33 mouse cellular contexts compared by ENCODE assay signal in the genomic region with DNA sequence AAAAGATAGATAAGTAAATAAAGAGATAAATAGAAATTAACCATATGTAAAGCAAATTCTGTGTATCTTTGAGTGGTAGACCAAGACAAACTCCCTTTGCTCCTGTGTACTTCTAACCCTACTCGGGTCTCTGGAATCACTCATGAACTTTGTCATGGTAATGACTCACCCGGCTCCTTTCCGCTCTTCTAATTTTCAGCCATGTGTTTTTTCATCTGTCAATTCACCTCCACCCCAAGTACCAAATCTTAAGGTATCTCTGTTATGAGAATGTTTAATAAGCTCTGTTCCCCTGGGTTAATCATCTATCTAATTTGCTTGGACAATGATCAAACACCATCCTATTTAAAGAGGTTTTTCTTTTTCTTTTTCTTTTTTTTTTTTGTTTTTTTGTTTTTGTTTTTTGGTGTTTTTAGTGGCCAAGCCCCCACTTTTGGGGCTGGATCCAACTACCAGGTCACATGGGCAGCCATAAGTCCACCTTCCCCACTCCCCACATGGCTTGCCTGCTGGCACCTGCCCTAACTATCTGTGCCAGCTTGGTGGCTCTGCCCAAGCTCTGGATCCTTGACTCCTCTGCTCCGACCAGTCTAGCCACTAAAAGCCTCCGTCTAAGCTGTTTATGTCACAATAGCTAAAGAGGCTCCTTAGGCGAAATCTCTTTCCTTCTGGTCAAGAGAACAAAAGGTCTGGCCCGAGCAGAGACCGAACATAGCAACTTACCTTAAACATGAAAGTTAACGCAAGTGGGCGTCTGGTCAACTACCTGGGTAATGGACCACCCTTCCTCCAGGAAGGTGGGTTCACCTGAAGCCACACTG. TPM values are rescaled to one million over a fixed set of nuclear protein-coding genes. Genes with fewer than 3 reads are reported as not detected.
DNase-seq lines count a peak whose midpoint lies in the region; ATAC-seq and TF ChIP-seq lines count a peak whose summit lies in the region.
"Had no signal": no experiment of that assay in that cellular context is flagged by ENCODE, and none has a peak within 500 bp of the region (broad histone marks: within the 10 kb centered on the region; RNA-seq: fewer than 3 reads in every experiment).

No protein-coding gene starts in this region.

- H3K9ac ChIP-seq in kidney, embryonic 16.5 days (replicated peaks; ENCODE audit: low read length), result no peak overlapping the region
- H3K9ac ChIP-seq in forebrain, embryonic 12.5 days, result no peak overlapping the region
- H3K9ac ChIP-seq: forebrain, embryonic 15.5 days; heart, embryonic 15.5 days; hindbrain, embryonic 12.5 days; intestine, embryonic 15.5 days; limb, embryonic 13.5 days; liver, embryonic 12.5 days; midbrain, embryonic 12.5 days; neural tube, embryonic 12.5 days had no signal

- ATAC-seq in kidney, embryonic 16.5 days (ENCODE audit: low FRiP score, low TSS enrichment), result 0 out of 2 replicates have a peak, but pooled peaks have one; percentile 47
- ATAC-seq in forebrain, embryonic 12.5 days (ENCODE audit: low FRiP score), result no peak
- ATAC-seq: forebrain, embryonic 15.5 days; hindbrain, postnatal 0 days; intestine, embryonic 15.5 days; liver, embryonic 12.5 days; lung, postnatal 0 days had no signal

- H3K4me2 ChIP-seq in kidney, embryonic 16.5 days (replicated peaks; ENCODE audit: low read depth, low read length), result no peak overlapping the region
- H3K4me2 ChIP-seq in forebrain, embryonic 12.5 days, result no peak overlapping the region
- H3K4me2 ChIP-seq: forebrain, embryonic 15.5 days; heart, embryonic 15.5 days; hindbrain, embryonic 12.5 days; intestine, embryonic 15.5 days; limb, embryonic 13.5 days; liver, embryonic 12.5 days; midbrain, embryonic 12.5 days; neural tube, embryonic 12.5 days had no signal

- no peaks in the 10 kb centered on the region for H3K36me3 ChIP-seq in kidney, adult 2 months (ENCODE audit: control insufficient read depth, insufficient read depth, low read length)
- H3K36me3 ChIP-seq in kidney, embryonic 16.5 days (ENCODE audit: insufficient read depth, low read length), result no peaks in the 10 kb centered on the region
- no peaks in the 10 kb centered on the region for H3K36me3 ChIP-seq in forebrain, embryonic 12.5 days (replicated peaks)
- no peaks in the 10 kb centered on the region for H3K36me3 ChIP-seq in embryonic facial prominence, embryonic 10.5 days (replicated peaks)
- H3K36me3 ChIP-seq: forebrain, embryonic 15.5 days; heart, embryonic 10.5 days; heart, embryonic 15.5 days; hindbrain, embryonic 12.5 days; intestine, embryonic 15.5 days; limb, embryonic 13.5 days; liver, embryonic 12.5 days; midbrain, embryonic 12.5 days; neural tube, embryonic 12.5 days had no signal

- TF ChIP-seq CTCF in kidney, adult 2 months (conservative IDR thresholded peaks at IDR 0.05; ENCODE audit: insufficient read depth, insufficient read length, low read depth, low read length), result no peak

- no peak overlapping the region for H3K4me3 ChIP-seq in kidney, adult 2 months (ENCODE audit: insufficient read depth, low read depth, low read length)
- no peak overlapping the region for H3K4me3 ChIP-seq in kidney, embryonic 16.5 days (ENCODE audit: low read length)
- H3K4me3 ChIP-seq in forebrain, embryonic 12.5 days (replicated peaks), result no peak overlapping the region
- H3K4me3 ChIP-seq in embryonic facial prominence, embryonic 10.5 days, result no peak overlapping the region
- H3K4me3 ChIP-seq: forebrain, embryonic 15.5 days; gastrocnemius, adult 2 months; heart, embryonic 10.5 days; heart, embryonic 15.5 days; hindbrain, embryonic 12.5 days; intestine, embryonic 15.5 days; limb, embryonic 13.5 days; liver, embryonic 12.5 days; megakaryocyte, embryonic 14.5 days; midbrain, embryonic 12.5 days; myocyte; neural tube, embryonic 12.5 days had no signal

- no peaks in the 10 kb centered on the region for H3K9me3 ChIP-seq in kidney, embryonic 16.5 days (ENCODE audit: low read length)
- H3K9me3 ChIP-seq in forebrain, embryonic 12.5 days, result no peaks in the 10 kb centered on the region
- no peaks in the 10 kb centered on the region for H3K9me3 ChIP-seq in embryonic facial prominence, embryonic 10.5 days
- H3K9me3 ChIP-seq: forebrain, embryonic 15.5 days; heart, embryonic 10.5 days; heart, embryonic 15.5 days; hindbrain, embryonic 12.5 days; intestine, embryonic 15.5 days; limb, embryonic 13.5 days; liver, embryonic 12.5 days; midbrain, embryonic 12.5 days; neural tube, embryonic 12.5 days had no signal

- no peaks in the 10 kb centered on the region for H3K27me3 ChIP-seq in kidney, adult 2 months (replicated peaks; ENCODE audit: control insufficient read depth, insufficient read depth, low read length)
- no peaks in the 10 kb centered on the region for H3K27me3 ChIP-seq in kidney, embryonic 16.5 days (ENCODE audit: insufficient read depth, low read length)
- H3K27me3 ChIP-seq in forebrain, embryonic 12.5 days, result no peaks in the 10 kb centered on the region
- no peaks in the 10 kb centered on the region for H3K27me3 ChIP-seq in embryonic facial prominence, embryonic 10.5 days (replicated peaks; ENCODE audit: low read depth, poor library complexity, severe bottlenecking)
- H3K27me3 ChIP-seq: CH12.LX; forebrain, embryonic 15.5 days; heart, embryonic 15.5 days; hindbrain, embryonic 12.5 days; intestine, embryonic 15.5 days; limb, embryonic 13.5 days; liver, embryonic 12.5 days; megakaryocyte, embryonic 14.5 days; midbrain, embryonic 12.5 days; neural tube, embryonic 12.5 days had no signal

- H3K4me1 ChIP-seq in kidney, adult 2 months (ENCODE audit: control insufficient read depth, insufficient read depth, low read length), result no peaks in the 10 kb centered on the region
- no peaks in the 10 kb centered on the region for H3K4me1 ChIP-seq in kidney, embryonic 16.5 days (ENCODE audit: insufficient read depth, low read length)
- no peaks in the 10 kb centered on the region for H3K4me1 ChIP-seq in forebrain, embryonic 12.5 days
- no peaks in the 10 kb centered on the region for H3K4me1 ChIP-seq in embryonic facial prominence, embryonic 10.5 days
- H3K4me1 ChIP-seq: forebrain, embryonic 15.5 days; heart, embryonic 10.5 days; heart, embryonic 15.5 days; hindbrain, embryonic 12.5 days; intestine, embryonic 15.5 days; limb, embryonic 13.5 days; liver, embryonic 12.5 days; midbrain, embryonic 12.5 days; neural tube, embryonic 12.5 days had no signal

- 65% methylated on average over 10 of the region's 10 CpGs for WGBS in kidney, adult 2 months
- 79% methylated on average over 10 of the region's 10 CpGs for WGBS in kidney, embryonic 16.5 days
- 84% methylated on average over 10 of the region's 10 CpGs for WGBS in forebrain, embryonic 12.5 days
- 86% methylated on average over 10 of the region's 10 CpGs for WGBS in embryonic facial prominence, embryonic 10.5 days

- peak; percentile 53 to 70 for DNase-seq in cerebellum, postnatal 10 days
- no peak for DNase-seq in cerebellum, postnatal 4 days (ENCODE audit: low spot score in 2 of 2)
- peak; percentile 79 for DNase-seq in kidney, adult 2 months
- DNase-seq in kidney, postnatal 4 days, result no peak
- no peak for DNase-seq in embryonic facial prominence, embryonic 10.5 days (ENCODE audit: low spot score)
- DNase-seq in urinary bladder, postnatal 14 days (ENCODE audit: low spot score), result no peak
- DNase-seq: adrenal gland, postnatal 14 days; cerebellum, adult 11 months; cerebellum, adult 9-10 months; gastrocnemius, adult 2 months; layer of hippocampus, adult 9-11 months; lung, adult 18-20 months; lung, postnatal 4 days; right cerebral cortex, adult 18-20 months; spleen, adult 18-20 months; thymus, adult 18-20 months; thymus, postnatal 25 days had no signal

- TF ChIP-seq POLR2A in kidney, adult 2 months (IDR thresholded peaks at IDR 0.05; ENCODE audit: low read depth, low read length), result no peak

- H3K27ac ChIP-seq in kidney, adult 2 months (ENCODE audit: insufficient read depth, low read depth, low read length), result no peak overlapping the region
- H3K27ac ChIP-seq in kidney, embryonic 16.5 days (ENCODE audit: low read length), result no peak overlapping the region
- H3K27ac ChIP-seq in forebrain, embryonic 12.5 days, result no peak overlapping the region
- no peak overlapping the region for H3K27ac ChIP-seq in embryonic facial prominence, embryonic 10.5 days (replicated peaks)
- H3K27ac ChIP-seq: forebrain, embryonic 15.5 days; gastrocnemius, adult 2 months; heart, embryonic 10.5 days; heart, embryonic 15.5 days; hindbrain, embryonic 12.5 days; hindbrain, postnatal 0 days; intestine, embryonic 15.5 days; limb, embryonic 13.5 days; liver, embryonic 12.5 days; midbrain, embryonic 12.5 days; neural tube, embryonic 12.5 days had no signal

RNA-seq across cellular contexts. Expression of gene Plekha5, which starts 40.1 kb away (rescaled TPM):
- polyA plus RNA-seq in kidney, adult 2 months (2012; rRNA removed), result 20.1 and 21.4 TPM in 2 replicates
- polyA plus RNA-seq in kidney, embryonic 16.5 days (2015; fragmentation: Nextera tagmentation; extraction: Ambion mirVana), result 45.4 and 46.5 TPM in 2 replicates
- 46.9 and 51.4 TPM in 2 replicates for polyA plus RNA-seq in forebrain, embryonic 12.5 days (2016; fragmentation: Nextera tagmentation; extraction: Ambion mirVana)
- 42.0 and 47.1 TPM in 2 replicates for polyA plus RNA-seq in embryonic facial prominence, embryonic 10.5 days (2016; fragmentation: Nextera tagmentation; extraction: Ambion mirVana)

Comparison
In these comparisons a context has a peak if more than half of its experiments do, and no peak if none do; other contexts are left out.
1. DNase-seq: peak in cerebellum, postnatal 10 days (2 of 2) and kidney, adult 2 months (single experiment); none in cerebellum, postnatal 4 days (0 of 2), kidney, postnatal 4 days (0 of 2), embryonic facial prominence, embryonic 10.5 days (single experiment) and urinary bladder, postnatal 14 days (single experiment).